Mouse (Mus musculus) frontal cortex, postnatal 10 days (tissue): ENCODE data around the gene Sh2b3.

Source experiments
- DNase-seq, 2 experiments: peaks; one replicate each; pipeline ENCODE4 v3.0.0; 2022; ENCODE audit warnings: low spot score in 2 of 2, mixed read lengths in 1 of 2

Sh2b3 gene

GRCm38 (mm10) chr5:121795800-121796199, 41.6 kb downstream of the Sh2b3 start:
- no peak for DNase-seq

GRCm38 (mm10) chr5:121791026-121791425, 46.4 kb downstream of the Sh2b3 start:
- no peak for DNase-seq

- DNase-seq, result no peak
These were observed 53.5 kb downstream of the Sh2b3 start for GRCm38 (mm10) chr5:121783862-121784500.

DNA sequence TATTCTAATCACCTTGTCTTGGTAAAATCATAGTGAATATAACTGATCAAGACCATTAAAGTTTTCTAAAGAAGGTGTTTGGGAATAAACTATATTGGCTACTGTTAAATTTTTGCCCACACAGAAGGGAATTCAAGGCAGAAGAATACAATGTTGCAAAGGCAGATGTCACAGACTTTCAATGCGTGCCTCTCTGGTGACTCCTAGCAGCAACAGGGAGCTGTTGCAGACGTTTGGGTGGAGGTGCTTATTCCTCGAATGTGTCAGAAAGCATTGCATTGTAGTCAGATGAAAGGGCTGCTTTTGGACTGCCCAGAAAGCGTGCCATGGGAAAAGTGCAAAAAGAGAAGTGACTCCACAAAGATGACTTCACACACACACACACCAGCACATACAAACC, 55.0 kb downstream of the Sh2b3 start:
- no peak for DNase-seq

- DNase-seq, result no peak
These were observed 57.3 kb downstream of the Sh2b3 start for GRCm38 (mm10) chr5:121780180-121780579.

- DNase-seq, result peak; percentile 35 to 36
These were observed 58.8 kb downstream of the Sh2b3 start for GRCm38 (mm10) chr5:121778485-121779119.

DNA sequence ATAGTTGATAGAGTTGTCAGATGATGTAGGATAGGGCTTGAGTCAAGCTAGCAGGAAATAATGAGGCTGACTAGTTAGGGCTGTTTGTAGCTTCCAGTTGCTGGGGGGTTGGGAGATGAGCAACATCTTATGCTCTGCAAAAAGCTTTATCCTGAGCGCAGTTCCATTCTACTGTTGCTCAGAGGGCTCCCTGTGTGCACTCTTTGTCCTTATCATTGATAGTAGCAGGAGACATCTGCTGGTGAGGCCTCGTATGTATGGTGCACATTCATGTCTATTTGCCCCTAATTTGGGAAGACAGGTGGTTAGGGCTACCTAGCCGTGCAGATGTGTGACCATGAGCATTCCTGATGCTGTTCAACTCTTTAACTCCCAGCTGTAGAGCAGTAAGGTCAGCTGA, 65.8 kb downstream of the Sh2b3 start:
- DNase-seq, result no peak

DNA sequence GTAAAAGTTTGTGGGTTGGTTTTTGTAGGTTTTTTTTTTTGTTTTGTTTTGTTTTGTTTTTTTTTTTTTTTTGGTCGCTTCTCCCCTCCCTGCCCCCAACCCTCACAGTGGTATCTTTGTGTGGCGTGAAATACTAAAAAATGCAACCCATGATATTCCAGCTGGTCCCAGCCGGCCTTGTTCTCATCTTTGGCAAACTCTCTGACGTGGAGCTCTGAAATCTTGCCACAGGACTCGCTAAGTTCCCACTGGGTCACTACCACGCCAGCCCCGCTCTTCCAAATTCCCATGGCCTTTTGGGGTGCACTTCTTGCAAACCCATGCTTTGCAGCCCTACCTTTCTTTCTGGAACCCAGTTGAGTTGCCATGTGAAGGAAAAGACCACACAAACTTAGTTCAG, 67.6 kb downstream of the Sh2b3 start:
- DNase-seq, result no peak

DNA sequence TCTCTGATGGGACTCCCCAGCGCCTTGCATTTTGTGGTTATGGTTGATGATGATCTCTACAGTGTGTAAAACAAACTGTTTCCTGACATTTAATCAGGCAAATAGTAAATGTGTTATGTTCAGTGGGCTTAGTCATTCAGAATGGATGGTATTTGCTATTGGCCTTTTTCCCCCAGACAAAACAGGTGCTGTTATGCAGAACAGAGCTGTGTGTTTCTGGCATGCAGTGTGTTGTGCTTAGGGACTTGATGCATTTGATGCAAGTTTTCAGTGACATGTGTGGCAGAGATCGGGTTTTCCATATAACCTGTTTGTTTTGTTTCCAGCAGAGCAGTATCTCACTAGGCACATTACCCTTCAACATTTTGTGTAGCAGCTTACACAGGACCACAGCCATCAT, 69.9 kb downstream of the Sh2b3 start:
- no peak for DNase-seq

- no peak for DNase-seq
These were observed 71.2 kb downstream of the Sh2b3 start for GRCm38 (mm10) chr5:121766038-121766773.
